Mouse (Mus musculus) embryonic fibroblast, embryonic 13.5 days (primary cell): Measurements from ENCODE around the gene Atg4d.

ENCODE experiments used
- CTCF ChIP-seq: IDR thresholded peaks from 2 replicates; pipeline ENCODE4 v1.5.1; 2011; ENCODE audit warnings: mild to moderate bottlenecking, control low read depth, low read length, moderate library complexity, borderline replicate concordance; ENCODE audit not compliant: insufficient read depth
- POLR2A ChIP-seq: IDR thresholded peaks from 2 replicates; pipeline ENCODE4 v1.6.1; 2011; ENCODE audit warnings: low read depth, mild to moderate bottlenecking, control low read depth, low read length, moderate library complexity

- TF ChIP-seq CTCF (no peak), POLR2A (no peak)
Observed at GRCm38 (mm10) chr9:21266889-21267288, 1.8 kb downstream of the Atg4d start.
